Mouse (Mus musculus) CH12F3 (cell line): ENCODE measurements around the gene Pnmt.

Source experiments
- in situ Hi-C: fragments of 300-500 bp; cut with MboI; formaldehyde crosslinking; loops from 2 replicates; pipeline ENCODE4 v1.14.3; 2020; ENCODE audit warnings: low sequenced_read_pairs

Pnmt gene

GRCm38 (mm10) chr11:98383261-98384030 lies 2.8 kb upstream of the Pnmt start, which contains the start of gene Tcap:
Gene Tcap (plus strand): TSS chr11:98383811.
- in situ Hi-C loops: no loop called here

GRCm38 (mm10) chr11:98384216-98384615 lies 2.0 kb upstream of the Pnmt start:
- in situ Hi-C loops: no loop called here

GRCm38 (mm10) chr11:98384721-98385637 lies 1.3 kb upstream of the Pnmt start:
- in situ Hi-C loops: no loop called here

- in situ Hi-C loops: no loop called here
Measured at GRCm38 (mm10) chr11:98386596-98386995, 346 bp downstream of the Pnmt start.

- in situ Hi-C loops: no loop called here
Measured at GRCm38 (mm10) chr11:98387056-98387577, 867 bp downstream of the Pnmt start.

GRCm38 (mm10) chr11:98388282-98388681 lies 2.0 kb downstream of the Pnmt start:
- in situ Hi-C loops: no loop called here

- in situ Hi-C loops: no loop called here
Measured at GRCm38 (mm10) chr11:98389221-98389780, 3.1 kb downstream of the Pnmt start.

- in situ Hi-C loops: no loop called here
Measured at GRCm38 (mm10) chr11:98390141-98390540, 3.9 kb downstream of the Pnmt start.

GRCm38 (mm10) chr11:98392034-98392433 lies 5.8 kb downstream of the Pnmt start:
- in situ Hi-C loops: no loop called here

GRCm38 (mm10) chr11:98392645-98393044 lies 6.4 kb downstream of the Pnmt start:
- in situ Hi-C loops: no loop called here

- in situ Hi-C loops: no loop called here
Measured at GRCm38 (mm10) chr11:98393317-98393716, 7.1 kb downstream of the Pnmt start.

GRCm38 (mm10) chr11:98394301-98394700 lies 8.1 kb downstream of the Pnmt start:
- in situ Hi-C loops: no loop called here

GRCm38 (mm10) chr11:98395041-98395440 lies 8.8 kb downstream of the Pnmt start:
- in situ Hi-C loops: no loop called here

GRCm38 (mm10) chr11:98397946-98398345 lies 11.7 kb downstream of the Pnmt start:
- in situ Hi-C loops: no loop called here

- in situ Hi-C loops: no loop called here
Measured at GRCm38 (mm10) chr11:98400161-98400726, 14.0 kb downstream of the Pnmt start, which contains the start of gene Pgap3. Gene Pgap3 (minus strand): TSS chr11:98400490.

GRCm38 (mm10) chr11:98400816-98401215 lies 14.6 kb downstream of the Pnmt start:
- in situ Hi-C loops: no loop called here

GRCm38 (mm10) chr11:98406621-98407020 lies 20.4 kb downstream of the Pnmt start:
- in situ Hi-C loops: no loop called here

- in situ Hi-C loops: no loop called here
Measured at GRCm38 (mm10) chr11:98408872-98409271, 22.6 kb downstream of the Pnmt start.

- in situ Hi-C loops: no loop called here
Measured at GRCm38 (mm10) chr11:98409341-98409822, 23.1 kb downstream of the Pnmt start.

GRCm38 (mm10) chr11:98412273-98412796 lies 26.1 kb downstream of the Pnmt start, which contains the start of gene Erbb2:
Gene Erbb2 (plus strand): TSS chr11:98412470.
- in situ Hi-C loops: no loop called here
